Mouse (Mus musculus) embryo, embryonic 9.5 days (tissue): ENCODE results near the gene Dcaf17.

Source experiments
- DNase-seq: peaks from one replicate; pipeline ENCODE4 v3.0.0-alpha.2; 2017; ENCODE audit errors: extremely low spot score

Dcaf17 gene

DNA sequence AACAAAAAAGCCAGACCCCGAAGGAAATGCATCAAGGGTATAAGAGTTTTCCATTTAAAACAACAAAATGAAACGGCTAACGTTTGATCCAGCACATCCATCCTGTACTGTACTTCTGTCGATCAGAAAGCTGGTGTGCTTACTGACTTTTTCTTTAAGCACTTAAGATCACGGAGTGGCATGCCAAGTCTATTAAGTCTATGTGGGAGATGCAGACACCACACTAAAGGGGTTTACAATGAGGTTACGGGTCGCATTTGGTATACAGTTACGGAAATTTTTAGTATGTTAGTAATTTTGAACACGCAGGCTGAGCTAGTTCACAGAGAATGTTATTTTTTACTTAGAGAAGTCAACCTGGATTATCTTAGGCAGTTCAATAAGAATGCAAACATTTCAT is 412 bp upstream of the Dcaf17 start:
- DNase-seq: no peak

DNA sequence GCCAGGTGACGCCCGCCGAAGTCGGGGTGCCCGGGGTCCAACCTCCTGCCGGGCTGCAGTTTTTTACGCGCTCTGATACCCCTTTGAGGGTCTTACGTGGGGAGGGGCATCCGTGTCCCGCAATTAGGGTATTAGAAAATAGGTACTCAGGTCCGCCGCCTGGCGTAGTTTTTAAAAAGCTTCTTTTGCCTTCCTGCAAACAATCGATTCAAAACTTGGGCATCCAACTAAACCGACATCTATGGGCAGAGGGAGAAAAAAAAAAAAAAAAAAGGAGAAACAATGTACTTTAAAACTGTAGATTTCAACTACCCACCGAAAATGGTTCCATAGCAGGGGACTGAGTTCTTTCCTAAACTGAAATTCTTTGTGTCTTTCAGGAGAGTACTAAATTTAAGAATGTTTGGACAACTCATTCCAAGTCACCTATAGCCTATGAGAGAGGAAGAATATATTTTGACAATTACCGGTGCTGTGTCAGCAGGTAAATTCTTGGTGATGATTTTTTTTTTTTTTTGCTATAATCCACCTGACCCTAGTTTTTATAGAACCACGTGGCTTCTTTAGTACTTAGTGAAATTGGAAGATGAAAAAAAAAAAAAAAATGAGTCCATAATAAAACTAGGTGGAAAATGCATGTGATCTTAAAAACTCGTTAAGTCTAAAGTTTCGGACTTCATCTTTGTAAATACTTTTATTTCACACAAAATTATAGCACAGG is 1.1 kb downstream of the Dcaf17 start:
- DNase-seq: no peak

DNA sequence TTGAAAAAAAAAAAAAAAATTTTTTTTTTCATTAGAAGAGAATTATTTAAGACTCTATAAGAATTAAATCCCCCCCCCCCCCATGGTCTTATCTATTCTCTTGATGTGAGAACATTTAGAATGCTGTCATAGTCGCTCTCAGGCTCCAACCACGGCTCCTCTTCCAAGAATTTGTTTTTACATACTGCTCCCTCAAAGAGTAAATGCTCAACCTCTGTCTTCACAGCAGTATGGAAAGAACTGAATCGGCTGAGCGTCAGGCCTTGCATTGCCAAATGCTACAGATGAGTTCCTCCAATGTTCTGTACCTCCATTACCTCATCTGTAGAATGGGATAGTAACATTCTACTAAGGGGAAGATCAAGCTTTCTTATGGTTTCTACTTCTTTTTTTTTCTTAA is 16.5 kb downstream of the Dcaf17 start:
- DNase-seq: no peak

DNA sequence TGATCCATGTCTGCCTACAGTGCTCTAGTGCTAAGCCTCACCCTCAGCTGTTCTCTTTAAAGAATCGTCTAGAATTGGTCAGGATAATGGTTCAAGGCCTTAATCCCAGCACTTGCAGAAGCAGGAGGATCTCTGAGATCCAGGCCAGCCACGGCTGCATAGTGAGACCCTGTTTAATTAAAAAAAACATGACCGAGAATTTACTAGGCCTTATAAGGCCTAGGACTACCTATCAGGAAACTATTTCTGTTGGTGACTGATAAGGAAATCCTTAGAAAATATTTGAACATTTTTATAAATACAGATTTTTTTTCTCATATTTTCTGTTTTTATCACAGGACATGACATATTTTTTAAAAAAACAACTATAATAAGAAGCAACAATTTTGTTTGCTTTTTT is 18.2 kb downstream of the Dcaf17 start:
- no peak for DNase-seq

DNA sequence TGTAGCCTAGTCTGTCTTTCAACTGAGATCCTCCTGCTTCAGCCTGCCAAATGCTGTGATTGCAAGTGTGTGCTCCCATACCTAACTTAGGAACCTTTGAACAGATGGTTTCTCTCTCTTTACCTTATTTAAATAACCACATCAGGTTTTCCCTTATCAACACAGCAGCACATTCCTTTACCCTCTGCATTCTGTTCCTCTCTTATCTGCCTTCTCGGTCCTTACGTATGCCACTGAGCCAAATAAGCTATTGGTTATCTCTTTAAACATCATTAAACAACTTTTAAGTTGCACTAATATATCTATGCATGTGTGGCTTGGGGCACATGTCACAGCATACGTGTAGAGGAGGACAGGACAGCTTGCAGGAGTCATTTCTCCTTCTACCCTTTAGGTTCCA is 18.7 kb downstream of the Dcaf17 start:
- no peak for DNase-seq

DNA sequence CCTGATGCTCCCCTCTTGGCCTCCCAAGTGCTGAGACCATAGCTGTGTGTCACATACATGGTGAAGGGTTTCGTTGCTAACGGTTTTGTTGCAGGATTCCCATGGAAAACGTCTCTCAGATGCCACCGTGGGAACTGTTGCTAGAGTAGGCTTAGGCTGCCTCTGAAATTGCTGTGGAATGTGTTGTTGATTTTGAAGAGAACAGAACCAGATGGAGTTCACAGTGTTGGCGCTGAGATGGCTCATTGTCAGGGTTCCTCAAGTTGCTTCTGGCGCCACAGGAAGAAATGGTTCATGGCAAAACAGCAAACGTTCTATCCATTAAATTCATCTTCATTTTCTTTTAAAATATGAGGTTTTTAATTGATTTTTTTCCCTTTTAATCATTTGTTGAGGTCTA is 27.3 kb downstream of the Dcaf17 start:
- DNase-seq: no peak

DNA sequence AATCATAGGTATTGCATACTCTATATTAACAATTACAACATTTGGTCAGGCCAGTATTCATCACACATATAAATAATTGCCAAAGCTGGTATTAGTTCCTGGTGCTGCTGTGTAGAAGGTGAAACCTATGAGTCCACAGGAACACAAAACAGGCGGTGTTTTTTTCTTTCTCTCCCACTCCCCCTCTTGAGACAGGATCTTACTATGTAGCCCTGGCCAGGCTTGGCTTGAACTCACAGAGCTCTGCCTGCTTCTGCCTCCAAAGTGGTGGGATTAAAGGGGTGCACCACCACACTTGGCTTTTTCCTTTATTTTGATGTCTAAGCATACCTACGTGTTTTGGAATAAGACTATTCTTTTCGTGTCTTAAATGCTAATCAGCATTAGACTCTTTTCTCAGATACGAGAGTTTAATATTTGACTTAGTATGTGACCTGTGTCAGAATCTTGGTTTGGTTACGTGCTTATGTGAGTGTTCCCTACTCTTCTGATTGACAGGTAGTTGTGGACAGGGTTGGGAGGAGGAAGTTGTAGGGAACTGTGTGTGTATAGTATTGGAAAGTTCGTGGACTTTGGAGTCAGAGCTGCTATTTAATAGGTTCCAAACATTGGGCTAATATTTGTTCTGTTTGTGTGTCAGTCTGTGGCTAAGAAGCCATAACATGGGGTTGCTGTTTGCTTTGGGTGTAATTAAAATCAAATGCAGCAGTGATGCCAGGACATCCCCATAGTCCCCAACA is 28.5 kb downstream of the Dcaf17 start:
- DNase-seq: no peak

DNA sequence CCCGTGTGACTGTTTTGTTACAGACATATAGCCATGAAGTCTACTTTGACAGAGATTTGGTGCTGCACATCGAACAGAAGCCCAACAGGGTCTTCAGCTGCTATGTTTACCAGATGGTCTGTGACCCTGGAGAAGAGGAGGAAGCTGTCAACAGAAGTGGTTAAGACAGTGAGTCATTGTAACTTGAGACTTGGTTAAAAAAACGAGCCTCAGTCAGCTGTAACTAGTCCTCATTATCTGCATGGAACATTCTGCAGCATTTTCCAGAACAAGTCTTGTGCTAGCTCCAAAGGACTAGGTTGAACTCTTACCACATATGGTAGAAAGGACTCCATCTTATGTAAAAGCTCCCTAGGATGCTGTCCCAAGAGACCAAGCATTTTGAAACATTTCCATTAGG is 34.6 kb downstream of the Dcaf17 start:
- no peak for DNase-seq

DNA sequence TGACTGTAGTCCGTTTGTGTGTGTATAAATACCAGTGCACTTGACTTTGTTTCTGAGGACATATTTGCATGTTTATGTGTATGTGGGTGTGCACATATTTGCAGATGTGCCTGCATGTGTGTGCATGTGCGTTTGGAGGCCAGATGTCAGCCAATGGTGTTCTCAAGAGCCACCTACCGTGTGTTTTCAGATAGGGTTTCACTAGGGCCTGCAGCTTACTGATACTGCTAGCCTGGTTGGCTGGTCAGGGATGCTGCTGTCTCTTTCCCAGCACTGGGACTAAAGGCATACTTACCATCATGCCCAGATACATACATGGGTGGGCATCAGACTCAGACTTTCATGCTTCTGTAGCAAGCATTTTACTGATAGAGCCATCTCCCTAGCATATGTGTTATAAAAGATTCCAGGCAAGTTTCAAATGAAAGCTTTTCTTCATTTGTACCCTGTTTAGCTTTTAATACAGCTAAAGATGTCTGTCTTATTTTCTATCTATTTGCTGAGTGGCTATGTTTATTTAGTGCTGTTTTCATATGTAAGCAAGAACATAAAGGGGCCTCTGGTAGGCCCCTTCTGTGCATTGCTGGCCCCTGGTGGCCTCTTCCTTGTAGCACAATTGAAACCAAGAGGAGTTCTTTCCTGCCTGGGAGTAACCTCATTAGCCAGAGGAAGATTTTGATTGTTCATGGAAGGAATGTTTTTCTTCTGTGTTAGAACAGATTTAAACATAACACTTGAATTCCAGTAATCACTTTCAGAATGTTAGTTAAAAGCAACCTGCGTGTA is 35.7 kb downstream of the Dcaf17 start:
- DNase-seq: no peak

DNA sequence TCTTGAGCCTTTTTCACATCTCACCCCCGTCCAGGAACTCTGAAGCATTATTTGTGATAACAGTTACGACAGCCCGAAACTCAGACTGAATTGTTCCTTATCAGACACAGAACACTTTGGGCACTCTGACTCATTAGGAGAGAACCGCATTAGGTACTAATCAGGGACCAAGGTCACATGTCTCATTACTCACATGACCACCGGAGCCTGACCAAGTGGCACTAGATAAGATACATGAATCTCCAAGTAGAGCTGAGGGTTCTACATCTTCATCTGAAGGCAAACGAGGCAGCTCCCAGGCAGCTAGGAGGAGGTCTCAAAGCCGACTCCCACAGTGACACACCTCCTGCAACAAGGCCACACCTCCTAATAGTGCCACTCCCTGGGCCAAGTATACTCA is 41.0 kb downstream of the Dcaf17 start:
- no peak for DNase-seq

DNA sequence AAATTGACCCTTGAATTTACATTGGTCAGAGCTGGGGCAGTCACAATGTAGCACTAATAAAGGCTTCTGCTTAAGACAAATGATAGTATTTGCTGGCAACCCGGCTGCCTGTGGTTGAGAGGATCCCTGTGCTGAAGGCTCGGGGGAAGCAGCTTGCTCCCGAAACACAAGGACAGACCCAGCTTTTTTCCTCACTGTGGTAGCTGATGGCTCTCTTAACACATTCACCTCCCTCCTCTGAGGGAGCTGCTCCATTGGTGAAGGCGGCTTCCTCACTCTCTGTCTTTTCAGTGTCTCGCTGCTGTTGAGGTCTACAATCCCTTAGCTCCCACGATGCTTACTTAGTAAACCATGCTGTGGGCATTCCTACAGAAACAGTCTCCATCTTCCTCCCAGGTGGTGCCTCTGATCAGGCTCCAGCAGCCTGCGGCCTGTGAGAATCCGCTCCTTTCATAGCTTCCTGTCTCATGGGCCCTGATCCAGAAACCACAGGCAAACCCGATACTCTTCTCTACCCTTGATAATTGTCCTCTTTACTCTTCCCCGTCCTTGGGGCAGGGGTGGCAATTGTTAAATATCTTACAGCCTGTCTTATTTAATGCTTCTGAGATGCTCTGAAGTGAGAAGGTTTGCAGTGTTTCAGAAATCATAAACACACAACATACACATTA is 47.6 kb downstream of the Dcaf17 start:
- DNase-seq: no peak

DNA sequence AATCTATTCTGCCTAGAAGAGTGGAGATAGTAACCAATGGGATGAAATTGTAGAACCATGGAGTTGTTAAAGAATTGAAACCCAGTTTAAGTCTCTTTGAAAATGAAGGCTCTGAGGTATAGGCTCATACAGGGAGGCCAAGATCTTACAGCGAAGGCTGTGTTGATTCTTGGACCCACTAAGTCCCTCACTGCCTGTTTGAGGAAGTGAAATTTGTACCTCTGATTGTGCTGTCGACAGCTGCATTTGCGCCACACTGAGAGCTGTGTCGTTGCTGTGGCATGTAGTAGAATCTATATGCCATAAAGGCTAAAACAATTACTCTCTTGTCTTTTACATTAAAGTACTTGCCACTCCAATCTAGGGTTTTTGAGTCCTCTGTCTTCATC is 48.2 kb downstream of the Dcaf17 start:
- no peak for DNase-seq

DNA sequence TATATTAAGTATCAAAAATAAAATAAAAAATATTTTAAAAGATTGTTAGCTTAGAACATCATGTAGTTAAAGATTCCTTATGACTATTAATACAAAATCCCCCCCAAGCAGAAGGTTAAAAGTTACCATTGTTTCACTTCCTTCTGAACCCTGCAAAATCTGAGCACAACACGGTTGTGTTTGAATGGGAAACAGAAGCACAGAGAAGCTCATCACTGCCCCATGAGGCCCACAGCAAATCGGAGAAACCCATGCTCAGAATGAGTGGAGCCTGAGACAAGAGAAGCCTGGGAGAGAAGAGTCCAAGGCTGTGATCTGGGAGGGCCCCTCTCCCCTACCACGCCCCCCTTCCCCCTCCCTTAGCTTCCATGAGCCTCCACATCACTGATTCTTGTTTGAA is 49.6 kb downstream of the Dcaf17 start:
- DNase-seq: no peak

DNA sequence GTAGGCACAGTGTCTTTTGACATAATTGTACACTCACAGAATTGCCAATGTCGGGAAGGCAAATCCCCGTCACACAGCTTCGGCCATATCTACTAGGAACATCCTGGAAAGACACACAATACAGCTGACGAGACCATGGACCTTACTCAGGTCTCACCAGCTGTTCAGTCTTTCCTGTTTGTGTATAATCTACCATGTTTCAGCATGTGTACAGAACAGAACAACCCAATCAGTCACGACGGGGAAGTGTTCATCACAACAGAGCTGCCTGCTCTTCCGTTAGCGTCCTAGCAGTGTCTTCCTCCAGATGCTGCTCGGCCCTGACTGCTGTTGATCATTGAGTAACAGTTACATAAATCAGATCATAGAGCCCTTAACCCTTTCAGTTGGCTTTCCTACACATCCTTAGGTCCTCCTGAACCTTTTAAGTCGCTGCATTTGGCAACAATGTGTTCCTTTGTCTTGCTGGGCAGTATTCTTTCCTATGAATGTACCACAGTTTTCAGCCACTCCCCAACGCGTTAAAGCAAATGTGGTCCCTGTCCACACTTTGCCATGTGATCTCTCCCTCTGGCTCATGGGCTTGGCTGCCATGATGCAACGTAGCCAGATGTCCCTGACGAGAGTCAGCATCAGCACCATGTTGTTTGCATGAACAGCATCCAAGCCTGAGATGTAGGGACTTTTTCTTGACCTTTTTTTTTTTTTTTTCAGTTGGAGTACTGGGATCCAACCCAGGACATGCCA is 50.5 kb downstream of the Dcaf17 start:
- DNase-seq: no peak

DNA sequence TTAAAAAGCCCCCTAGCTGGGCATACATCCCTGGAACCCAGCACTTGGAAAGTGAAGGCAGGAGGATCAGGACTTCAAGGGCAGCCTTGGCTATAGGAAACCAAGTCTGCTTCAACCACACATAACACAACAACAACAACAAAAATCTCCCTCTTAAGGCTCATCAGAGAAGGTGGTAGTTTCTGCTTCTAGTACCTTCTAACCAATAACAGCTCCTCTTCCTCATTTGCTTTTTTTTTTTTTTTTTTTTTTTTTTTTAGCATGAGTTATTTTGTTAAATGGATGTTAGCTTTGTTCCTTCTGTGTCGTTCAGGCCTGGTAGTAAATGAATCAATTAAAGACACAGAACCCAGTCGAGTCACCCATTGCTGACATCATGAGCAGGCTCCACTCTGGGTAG is 52.1 kb downstream of the Dcaf17 start:
- DNase-seq: no peak

DNA sequence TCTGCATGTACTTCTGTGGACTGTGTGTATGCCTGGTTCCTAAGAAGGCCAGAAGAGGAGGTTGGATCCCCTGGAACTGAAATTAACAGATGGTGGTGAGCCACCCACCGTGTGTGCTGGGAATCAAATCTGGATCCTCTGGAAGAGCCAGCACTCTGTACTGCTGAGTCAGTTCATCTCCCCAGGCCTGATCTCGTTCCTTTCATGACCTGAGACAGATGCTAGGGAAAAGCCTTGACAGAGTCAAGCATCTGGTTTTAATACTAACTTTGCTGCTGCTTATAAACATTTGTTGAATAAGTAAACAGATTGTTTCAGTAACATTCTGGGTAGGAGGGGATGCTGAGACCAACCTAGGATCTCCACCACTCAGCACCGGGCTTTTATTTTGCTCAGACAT is 53.4 kb downstream of the Dcaf17 start:
- DNase-seq: no peak

DNA sequence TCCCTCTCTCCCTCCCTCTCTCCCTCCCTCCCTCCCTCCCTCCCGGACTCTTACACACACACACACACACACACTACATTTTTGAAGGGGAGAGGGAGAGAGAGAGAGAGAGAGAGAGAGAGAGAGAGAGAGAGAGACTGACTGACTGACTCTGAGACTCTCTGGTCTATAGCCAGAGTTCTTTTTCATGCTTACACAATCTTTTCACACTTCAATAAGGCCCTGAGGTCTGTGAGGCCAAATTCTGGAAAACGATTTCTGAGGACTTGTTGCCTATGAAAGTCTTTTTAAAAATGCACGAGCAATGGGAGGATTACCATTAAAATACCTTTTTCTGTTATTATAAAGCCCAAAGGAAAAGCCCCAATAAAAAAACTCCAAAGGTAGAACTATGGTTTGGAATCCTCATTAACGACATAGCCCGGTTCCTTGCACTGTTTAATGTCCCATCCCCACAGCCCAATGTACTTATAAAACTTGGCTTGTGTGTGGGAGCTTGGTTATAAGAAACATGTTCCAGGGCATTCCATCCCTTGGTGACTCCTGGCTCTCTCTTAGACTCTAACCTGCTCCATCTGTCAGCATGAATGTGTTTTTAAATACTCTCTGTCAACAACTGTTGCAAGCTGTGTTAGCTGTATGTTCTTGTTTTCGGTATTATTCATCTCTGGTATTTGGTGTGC is 58.5 kb downstream of the Dcaf17 start:
- DNase-seq: no peak

DNA sequence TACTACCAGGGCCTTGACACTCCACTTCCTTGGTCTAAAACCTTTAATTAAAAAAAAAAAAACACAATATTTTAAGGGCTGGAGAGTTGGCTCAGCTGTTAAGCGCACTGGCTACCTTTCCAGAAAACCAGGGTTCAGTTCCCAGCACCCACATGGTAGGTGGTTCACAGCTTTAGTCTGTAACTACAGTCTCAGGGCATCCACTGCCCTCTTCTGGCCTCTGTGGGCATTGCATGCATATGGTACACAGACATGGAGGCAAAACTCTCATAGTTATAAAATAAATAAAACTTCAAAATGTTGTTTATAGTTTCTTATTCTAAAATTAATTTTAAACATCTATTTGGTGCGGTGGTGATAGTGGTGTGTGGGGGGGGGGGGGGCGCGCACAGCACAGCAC is 61.0 kb downstream of the Dcaf17 start:
- no peak for DNase-seq

DNA sequence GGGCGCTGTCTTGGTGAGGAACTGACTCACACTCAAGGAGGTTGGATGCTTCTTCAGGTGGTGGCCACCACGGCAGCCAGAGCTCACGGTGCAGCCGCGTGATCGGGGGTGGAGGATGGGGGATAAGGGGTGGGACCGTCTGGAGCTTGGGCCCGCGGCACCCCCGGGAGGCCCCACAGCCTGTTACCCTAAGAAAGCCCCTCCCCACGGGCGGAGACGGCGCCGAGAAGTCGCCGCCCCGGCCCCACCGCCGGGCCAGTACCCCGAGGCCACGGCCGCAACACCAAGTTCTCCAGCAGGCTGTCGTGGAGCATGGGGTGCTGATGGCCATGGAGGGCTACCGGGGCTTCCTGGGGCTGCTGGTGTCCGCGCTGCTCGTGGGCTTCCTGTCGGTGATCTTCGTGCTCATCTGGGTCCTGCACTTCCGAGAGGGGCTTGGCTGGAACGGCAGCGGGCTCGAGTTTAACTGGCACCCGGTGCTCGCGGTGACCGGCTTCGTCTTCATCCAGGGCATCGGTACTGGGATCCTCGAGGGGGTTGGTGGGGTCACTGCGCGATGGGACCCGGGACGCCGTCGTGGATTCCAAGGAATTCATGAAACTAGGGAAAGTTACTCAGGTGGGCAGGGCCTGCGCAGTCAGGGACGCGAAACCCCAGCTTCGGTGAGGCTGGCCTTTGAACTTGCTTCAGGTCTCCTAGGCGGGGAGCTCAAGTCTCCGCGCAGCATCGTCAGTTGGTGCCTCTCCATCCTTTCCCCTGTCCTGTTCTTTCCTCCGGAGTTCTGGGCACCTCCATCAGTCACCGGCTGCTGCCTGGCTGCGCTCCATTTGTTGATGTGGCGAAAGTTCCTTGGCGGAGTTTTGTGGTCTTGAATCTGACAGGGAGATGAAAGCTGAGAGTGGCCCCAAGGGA is 62.9 kb downstream of the Dcaf17 start, which contains the start of gene Cybrd1:
Cybrd1 (plus strand) TSS at position 127 of the 912 bp plus-strand sequence.
- DNase-seq: peak; percentile 45

DNA sequence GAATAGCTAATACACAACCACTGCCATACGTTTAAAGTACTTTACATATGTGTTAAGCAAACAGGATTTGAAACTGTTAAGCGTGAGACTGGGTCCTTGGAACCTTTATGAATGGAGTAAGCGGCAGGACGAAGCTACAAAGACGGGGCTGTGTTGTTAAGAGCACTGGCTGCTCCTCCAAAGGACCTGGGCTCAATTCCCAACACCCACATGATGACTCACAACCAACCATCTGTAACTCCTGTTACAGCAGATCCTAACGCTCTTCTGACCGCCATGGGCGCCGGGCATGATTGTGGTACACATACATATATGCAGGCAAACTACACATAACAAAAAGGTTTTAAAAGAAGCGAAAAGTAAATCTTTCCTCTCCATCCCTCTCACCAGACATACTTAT is 65.7 kb downstream of the Dcaf17 start:
- DNase-seq: no peak
